8 mouse cellular contexts compared by ENCODE assay signal in the genomic region with DNA sequence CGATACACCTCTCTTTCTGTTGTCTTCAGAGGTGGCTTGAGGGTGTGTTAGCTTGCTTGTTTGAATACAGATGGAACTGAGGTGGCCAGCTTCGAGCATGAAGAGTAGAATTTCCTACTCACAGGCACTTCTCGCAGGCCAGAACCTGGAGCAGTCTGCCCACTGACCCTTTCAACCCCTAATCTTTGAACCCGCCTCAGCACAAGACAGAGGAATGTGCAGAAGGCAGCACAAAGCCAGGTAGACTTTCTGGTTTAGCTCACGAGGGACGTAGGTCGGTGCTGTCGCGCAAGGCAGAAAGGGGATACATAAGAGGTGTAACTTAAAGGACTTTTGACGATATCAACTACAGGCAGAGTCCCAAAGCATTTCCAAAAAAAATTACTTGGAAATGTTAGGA. TPM values are rescaled to one million over a fixed set of nuclear protein-coding genes. Genes with fewer than 3 reads are reported as not detected.
A peak's percentile ranks its signal among the peaks of the same experiment; 100 is the strongest.
DNase-seq lines count a peak whose midpoint lies in the region; ATAC-seq and TF ChIP-seq lines count a peak whose summit lies in the region.

No protein-coding gene starts in this region.

- no peaks in the 10 kb centered on the region for H3K9me3 ChIP-seq in heart, embryonic 11.5 days (replicated peaks; ENCODE audit: control insufficient read depth, low read length)
- H3K9me3 ChIP-seq in forebrain, embryonic 16.5 days (ENCODE audit: control insufficient read depth, low read length), result no peaks in the 10 kb centered on the region
- no peaks in the 10 kb centered on the region for H3K9me3 ChIP-seq in kidney, postnatal 0 days (replicated peaks; ENCODE audit: low read length)
- no peaks in the 10 kb centered on the region for H3K9me3 ChIP-seq in midbrain, postnatal 0 days (ENCODE audit: low read length)

- H3K27me3 ChIP-seq in heart, embryonic 11.5 days (ENCODE audit: control insufficient read depth, insufficient read depth, low read length), result no peaks in the 10 kb centered on the region
- 0 out of 2 replicates have a peak, but pooled peaks cover 3% of the 10 kb centered on the region for H3K27me3 ChIP-seq in forebrain, embryonic 16.5 days (replicated peaks; ENCODE audit: control insufficient read depth, insufficient read depth, low read length)
- H3K27me3 ChIP-seq in kidney, postnatal 0 days (ENCODE audit: insufficient read depth, low read length), result no peaks in the 10 kb centered on the region
- H3K27me3 ChIP-seq in midbrain, postnatal 0 days (ENCODE audit: insufficient read depth, low read length), result peaks cover 7% of the 10 kb centered on the region; the same call in 1 of the 2 replicates

- peak overlapping the region; percentile 80 for H3K4me2 ChIP-seq in heart, embryonic 11.5 days
- H3K4me2 ChIP-seq in forebrain, embryonic 16.5 days (ENCODE audit: low read length), result peak overlapping the region; percentile 95
- H3K4me2 ChIP-seq in kidney, postnatal 0 days (ENCODE audit: low read length), result peak overlapping the region; percentile 68
- H3K4me2 ChIP-seq in midbrain, postnatal 0 days (ENCODE audit: low read depth, low read length, poor library complexity, severe bottlenecking), result peak overlapping the region; percentile 96

- H3K4me3 ChIP-seq in heart, embryonic 11.5 days (ENCODE audit: low read depth, low read length), result peak overlapping the region; percentile 79
- peak overlapping the region; percentile 79 for H3K4me3 ChIP-seq in forebrain, embryonic 16.5 days (replicated peaks; ENCODE audit: low read length)
- H3K4me3 ChIP-seq in kidney, postnatal 0 days (replicated peaks; ENCODE audit: low read depth, low read length), result peak overlapping the region; percentile 77
- peak overlapping the region; percentile 52 for H3K4me3 ChIP-seq in midbrain, postnatal 0 days (ENCODE audit: low read depth, low read length)

- DNase-seq in heart, postnatal 14 days, result no peak
- DNase-seq in WW6 (ENCODE audit: low read depth, low spot score), result peak; percentile 14
- DNase-seq in kidney, postnatal 0 days (ENCODE audit: low spot score), result peak; percentile 54
- DNase-seq in midbrain, postnatal 0 days (ENCODE audit: low spot score), result no peak
- no peak for DNase-seq in layer of hippocampus, adult 9-11 months
- DNase-seq in ovary, adult 18-20 months (ENCODE audit: low spot score), result no peak

- no peak for ATAC-seq in heart, embryonic 11.5 days (replicated peaks; ENCODE audit: insufficient number of reproducible peaks, low FRiP score, low TSS enrichment)
- ATAC-seq in forebrain, embryonic 16.5 days, result no peak
- peak; percentile 58 for ATAC-seq in kidney, postnatal 0 days (replicated peaks; ENCODE audit: low FRiP score, low read depth)
- no peak for ATAC-seq in midbrain, postnatal 0 days (ENCODE audit: low FRiP score)

- H3K4me1 ChIP-seq in heart, embryonic 11.5 days (ENCODE audit: control insufficient read depth, insufficient read depth, low read length), result peaks cover 22% of the 10 kb centered on the region
- H3K4me1 ChIP-seq in forebrain, embryonic 16.5 days (replicated peaks; ENCODE audit: control insufficient read depth, insufficient read depth, low read length), result peaks cover 12% of the 10 kb centered on the region
- peaks cover 22% of the 10 kb centered on the region for H3K4me1 ChIP-seq in kidney, postnatal 0 days (replicated peaks; ENCODE audit: insufficient read depth, low read length)
- no peaks in the 10 kb centered on the region; the same call in 1 of the 2 replicates for H3K4me1 ChIP-seq in midbrain, postnatal 0 days (ENCODE audit: insufficient read depth, low read length)

- no peaks in the 10 kb centered on the region for H3K36me3 ChIP-seq in heart, embryonic 11.5 days (ENCODE audit: control insufficient read depth, insufficient read depth, low read length)
- no peaks in the 10 kb centered on the region for H3K36me3 ChIP-seq in forebrain, embryonic 16.5 days (ENCODE audit: control insufficient read depth, insufficient read depth)
- no peaks in the 10 kb centered on the region for H3K36me3 ChIP-seq in kidney, postnatal 0 days (ENCODE audit: insufficient read depth, low read length)
- no peaks in the 10 kb centered on the region for H3K36me3 ChIP-seq in midbrain, postnatal 0 days (ENCODE audit: insufficient read depth, low read length)

- TF ChIP-seq CTCF in kidney, postnatal 0 days (IDR thresholded peaks at IDR 0.05; ENCODE audit: low read depth), result no peak
- TF ChIP-seq CTCF in midbrain, postnatal 0 days (IDR thresholded peaks at IDR 0.05), result no peak

- H3K27ac ChIP-seq in heart, embryonic 11.5 days (ENCODE audit: low read depth, low read length), result peak overlapping the region; percentile 89
- no peak overlapping the region for H3K27ac ChIP-seq in forebrain, embryonic 16.5 days (ENCODE audit: low read length)
- peak overlapping the region; percentile 91 for H3K27ac ChIP-seq in kidney, postnatal 0 days
- no peak overlapping the region for H3K27ac ChIP-seq in midbrain, postnatal 0 days (ENCODE audit: low read depth, low read length)

- WGBS in heart, embryonic 11.5 days (ENCODE audit: insufficient replicate concordance), result 8% methylated on average over 10 of the region's 10 CpGs
- 6% methylated on average over 10 of the region's 10 CpGs for WGBS in forebrain, embryonic 16.5 days
- 4% methylated on average over 10 of the region's 10 CpGs for WGBS in kidney, postnatal 0 days
- WGBS in midbrain, postnatal 0 days, result 6% methylated on average over 10 of the region's 10 CpGs

- peak overlapping the region; percentile 94 for H3K9ac ChIP-seq in heart, embryonic 11.5 days (ENCODE audit: low read depth, low read length)
- peak overlapping the region; percentile 70 for H3K9ac ChIP-seq in forebrain, embryonic 16.5 days (replicated peaks; ENCODE audit: low read depth, low read length)
- peak overlapping the region; percentile 81 for H3K9ac ChIP-seq in kidney, postnatal 0 days (ENCODE audit: low read depth, low read length)
- H3K9ac ChIP-seq in midbrain, postnatal 0 days (replicated peaks; ENCODE audit: low read length, poor library complexity, severe bottlenecking), result peak overlapping the region; percentile 70; the same call in 1 of the 2 replicates

- intact Hi-C loops in heart, postnatal 14 days (cut with DNase I), result loop anchor here (2.0 to 5.0 kb wide), 3 partner anchors 24 to 75 kb away; no protein-coding TSS in a partner anchor

RNA-seq across cellular contexts. Expression of gene Arhgap10, which starts 0.9 kb away (rescaled TPM):
- 21.2 and 23.2 TPM in 2 replicates for polyA plus RNA-seq in heart, embryonic 11.5 days (2014; fragmentation: Nextera tagmentation; extraction: Ambion mirVana)
- total RNA-seq in heart, postnatal 14 days (2021), result 10 to 100 TPM; 48.6 to 52.5 TPM
- 3.7 and 3.9 TPM in 2 replicates for polyA plus RNA-seq in forebrain, embryonic 16.5 days (2015; fragmentation: Nextera tagmentation; extraction: Ambion mirVana)
- polyA plus RNA-seq in kidney, postnatal 0 days (2015; fragmentation: Nextera tagmentation; extraction: Ambion mirVana), result 26.6 and 28.5 TPM in 2 replicates
- 4.4 and 5.4 TPM in 2 replicates for total RNA-seq in midbrain, postnatal 0 days (2014; rRNA removed)
- polyA plus RNA-seq in midbrain, postnatal 0 days (2015; fragmentation: Nextera tagmentation; extraction: Ambion mirVana), result 2.3 TPM in 2 replicates

RNA-seq across cellular contexts. Expression of gene Prmt9, which starts 32.4 kb away (rescaled TPM):
- 13.4 and 15.6 TPM in 2 replicates for polyA plus RNA-seq in heart, embryonic 11.5 days (2014; fragmentation: Nextera tagmentation; extraction: Ambion mirVana)
- total RNA-seq in heart, postnatal 14 days (2021), result 10 to 100 TPM; 14.8 to 15.9 TPM
- polyA plus RNA-seq in forebrain, embryonic 16.5 days (2015; fragmentation: Nextera tagmentation; extraction: Ambion mirVana), result 28.5 and 28.6 TPM in 2 replicates
- 16.3 and 16.8 TPM in 2 replicates for polyA plus RNA-seq in kidney, postnatal 0 days (2015; fragmentation: Nextera tagmentation; extraction: Ambion mirVana)
- total RNA-seq in midbrain, postnatal 0 days (2014; rRNA removed), result 26.5 and 28.1 TPM in 2 replicates
- 21.3 and 21.5 TPM in 2 replicates for polyA plus RNA-seq in midbrain, postnatal 0 days (2015; fragmentation: Nextera tagmentation; extraction: Ambion mirVana)

Comparison
In these comparisons a context has a peak if more than half of its experiments do, and no peak if none do; other contexts are left out.
1. H3K27ac ChIP-seq: peak in heart, embryonic 11.5 days (single experiment) and kidney, postnatal 0 days (single experiment); none in forebrain, embryonic 16.5 days (single experiment) and midbrain, postnatal 0 days (single experiment).
2. DNase-seq: peak in WW6 (single experiment) and kidney, postnatal 0 days (single experiment); none in heart, postnatal 14 days (0 of 2), midbrain, postnatal 0 days (single experiment), layer of hippocampus, adult 9-11 months (single experiment) and ovary, adult 18-20 months (single experiment).
3. Peak in every context shown above with its lines, with median percentiles within 50 percentile points of each other: H3K4me2 ChIP-seq, H3K4me3 ChIP-seq and H3K9ac ChIP-seq.